Mouse (Mus musculus) heart, adult 2 months (tissue): Measurements from ENCODE around the gene Ccnt1.

Source experiments
- CTCF ChIP-seq: fragments of 200-600 bp; IDR thresholded peaks from 2 replicates; pipeline ENCODE4 v1.8.1; 2022; ENCODE audit warnings: antibody characterized with exemption, mild to moderate bottlenecking, moderate library complexity
- EP300 ChIP-seq: fragments of 200-500 bp; IDR thresholded peaks from 2 replicates; pipeline ENCODE4 v1.6.1; 2011; ENCODE audit warnings: low read depth, low read length, control low read depth; ENCODE audit not compliant: insufficient read depth

DNA sequence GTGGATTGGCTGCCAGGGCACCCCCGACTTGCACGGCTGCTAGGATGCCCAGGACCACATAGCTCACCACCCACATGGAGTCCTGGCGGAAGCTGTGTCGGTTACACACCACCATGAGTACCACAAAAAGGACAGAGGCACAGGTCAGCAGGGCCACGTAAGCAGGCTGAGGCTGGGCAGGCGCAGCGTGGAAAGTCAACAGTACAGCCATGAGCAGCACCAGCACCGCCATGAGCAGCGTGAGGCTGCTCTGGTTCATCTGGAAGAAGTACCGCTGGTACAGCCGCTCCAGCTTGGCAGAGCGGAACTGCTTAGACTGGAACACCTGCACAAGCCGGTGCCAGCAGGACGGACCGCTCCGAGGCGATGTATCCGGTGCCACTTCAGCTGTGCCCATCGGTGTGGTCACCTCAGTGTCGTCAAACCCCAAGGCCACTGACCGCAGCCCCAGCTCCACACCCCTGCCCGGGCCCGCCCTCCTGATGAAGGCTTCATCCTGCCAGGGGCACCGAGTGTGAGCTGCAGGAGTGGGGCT lies 33.4 kb upstream of the Ccnt1 start:
- no peak for TF ChIP-seq EP300
- TF ChIP-seq CTCF, result no peak
